Mouse (Mus musculus) cortical plate, adult 2 months (tissue): Measurements from ENCODE around the gene Mapk12.

Experiments used
- CTCF ChIP-seq: fragments of 200-500 bp; IDR thresholded peaks from 2 replicates; pipeline ENCODE4 v1.5.1; 2011; ENCODE audit warnings: mild to moderate bottlenecking, control low read depth, low read length; ENCODE audit not compliant: insufficient read depth; ENCODE audit errors: extremely low read depth
- POLR2A ChIP-seq: fragments of 200-500 bp; IDR thresholded peaks from 2 replicates; pipeline ENCODE4 v1.6.1; 2011; ENCODE audit warnings: mild to moderate bottlenecking, low read length, control low read depth; ENCODE audit not compliant: insufficient read depth; ENCODE audit errors: extremely low read depth

DNA sequence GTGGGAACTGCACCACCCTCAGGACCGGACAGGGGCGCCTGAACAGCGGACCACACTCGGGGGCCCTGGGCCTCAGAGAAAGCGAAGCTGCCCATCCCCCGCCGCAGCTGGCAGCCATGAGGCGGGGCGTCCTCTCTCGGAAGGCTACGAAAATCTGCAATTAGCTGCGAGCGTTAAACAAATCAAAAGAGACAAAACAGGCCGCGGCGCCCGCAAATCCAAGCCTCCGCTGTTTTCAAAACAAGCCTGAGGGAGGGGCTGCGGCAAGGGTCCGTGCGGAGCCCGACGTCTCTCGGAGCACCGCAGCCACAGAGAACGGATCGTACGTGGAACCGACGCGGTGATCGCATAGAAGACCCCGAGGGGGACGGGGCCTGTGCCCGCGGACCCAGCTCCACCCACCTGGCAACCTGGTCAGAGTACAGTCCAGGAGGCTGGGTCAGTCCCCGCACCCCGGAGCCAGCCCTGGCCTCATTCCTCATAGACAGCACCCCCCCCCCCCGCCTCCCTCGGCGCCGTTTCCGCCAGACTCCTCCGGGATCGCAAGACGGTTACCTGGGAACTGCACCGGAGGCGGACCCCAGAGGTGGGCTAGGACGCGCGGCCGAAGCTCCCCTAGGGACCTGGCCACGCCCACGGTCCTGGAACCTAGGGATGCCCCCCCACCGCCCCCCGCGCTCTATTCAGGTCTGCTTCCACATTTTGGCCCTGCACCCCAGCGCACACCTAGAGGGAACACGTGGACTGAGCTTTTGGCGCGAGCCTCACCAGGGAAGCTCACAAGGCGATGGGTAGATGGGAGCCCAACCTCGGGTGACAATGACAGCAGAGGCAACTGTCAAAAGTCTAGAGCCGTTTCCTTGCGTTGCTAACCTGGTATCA, 32.8 kb upstream of the Mapk12 start:
- TF ChIP-seq CTCF (no peak), POLR2A (no peak)
